Comparison of ENCODE assay signal across 13 mouse cellular contexts in genomic region chr6:52905100-52905499, GRCm38 (mm10).
"Had no signal": no experiment of that assay in that cellular context is flagged by ENCODE, and none has a peak within 500 bp of the region (broad histone marks: within the 10 kb centered on the region; RNA-seq: fewer than 3 reads in every experiment).

No protein-coding gene starts in this region.

- H3K4me3 ChIP-seq: liver, embryonic 15.5 days; midbrain, embryonic 12.5 days had no signal

- H3K9me3 ChIP-seq: liver, embryonic 15.5 days; midbrain, embryonic 12.5 days had no signal

- DNase-seq: kidney, adult 9 months; kidney, postnatal 36 days; layer of hippocampus, adult 9-11 months; layer of hippocampus, postnatal 36 days; left cerebral cortex, postnatal 4 days; lung, adult 2 months; right cerebral cortex, postnatal 14 days had no signal

- H3K27ac ChIP-seq: kidney, postnatal 0 days; liver, embryonic 15.5 days; macrophage; midbrain, embryonic 12.5 days had no signal

- ATAC-seq: intestine, postnatal 0 days; lung, postnatal 0 days had no signal

- H3K27me3 ChIP-seq: liver, embryonic 15.5 days; midbrain, embryonic 12.5 days had no signal

- H3K4me1 ChIP-seq: midbrain, embryonic 12.5 days had no signal

- H3K36me3 ChIP-seq: liver, embryonic 15.5 days; midbrain, embryonic 12.5 days had no signal
